Mouse (Mus musculus): ENCODE measurements around the gene Atxn1.

The Atxn1 gene

GRCm38 (mm10) chr13:45964853-45965593, at the start of gene Atxn1:
Atxn1 (minus strand) TSS chr13:45965008.
- peak; percentile 69 for DNase-seq

- no peak for DNase-seq
Observed at GRCm38 (mm10) chr13:46011232-46011631, 46.4 kb upstream of the Atxn1 start.

- no peak for DNase-seq
Observed at GRCm38 (mm10) chr13:46010075-46010474, 45.3 kb upstream of the Atxn1 start.

GRCm38 (mm10) chr13:46008831-46009666, 44.2 kb upstream of the Atxn1 start:
- no peak for DNase-seq

GRCm38 (mm10) chr13:46006211-46007102, 41.6 kb upstream of the Atxn1 start:
- no peak for DNase-seq

GRCm38 (mm10) chr13:46005656-46006055, 40.8 kb upstream of the Atxn1 start:
- no peak for DNase-seq

- DNase-seq, result no peak
Observed at GRCm38 (mm10) chr13:46001356-46001755, 36.5 kb upstream of the Atxn1 start.

- DNase-seq, result no peak
Observed at GRCm38 (mm10) chr13:45992953-45993352, 28.1 kb upstream of the Atxn1 start.

GRCm38 (mm10) chr13:45990486-45990885, 25.7 kb upstream of the Atxn1 start:
- no peak for DNase-seq

GRCm38 (mm10) chr13:45979246-45979645, 14.4 kb upstream of the Atxn1 start:
- no peak for DNase-seq

- no peak for DNase-seq
Observed at GRCm38 (mm10) chr13:45976894-45977293, 12.1 kb upstream of the Atxn1 start.

GRCm38 (mm10) chr13:45974651-45975050, 9.8 kb upstream of the Atxn1 start:
- no peak for DNase-seq

- no peak for DNase-seq
Observed at GRCm38 (mm10) chr13:45973972-45974490, 9.2 kb upstream of the Atxn1 start.

GRCm38 (mm10) chr13:45970920-45971536, 6.2 kb upstream of the Atxn1 start:
- DNase-seq, result no peak

GRCm38 (mm10) chr13:45968206-45968605, 3.4 kb upstream of the Atxn1 start:
- DNase-seq, result no peak

- DNase-seq, result no peak
Observed at GRCm38 (mm10) chr13:45967371-45967770, 2.6 kb upstream of the Atxn1 start.

- no peak for DNase-seq
Observed at GRCm38 (mm10) chr13:45966586-45966985, 1.8 kb upstream of the Atxn1 start.

GRCm38 (mm10) chr13:45965594-45966432, 1.0 kb upstream of the Atxn1 start:
- DNase-seq, result peak; percentile 37

- peak; percentile 66 for DNase-seq
Observed at GRCm38 (mm10) chr13:45964331-45964852, 416 bp downstream of the Atxn1 start.

- DNase-seq, result peak; percentile 72
Observed at GRCm38 (mm10) chr13:45963497-45964330, 1.1 kb downstream of the Atxn1 start.

Measured in right cerebral cortex, postnatal 14 days (tissue).